In the genomic region with DNA sequence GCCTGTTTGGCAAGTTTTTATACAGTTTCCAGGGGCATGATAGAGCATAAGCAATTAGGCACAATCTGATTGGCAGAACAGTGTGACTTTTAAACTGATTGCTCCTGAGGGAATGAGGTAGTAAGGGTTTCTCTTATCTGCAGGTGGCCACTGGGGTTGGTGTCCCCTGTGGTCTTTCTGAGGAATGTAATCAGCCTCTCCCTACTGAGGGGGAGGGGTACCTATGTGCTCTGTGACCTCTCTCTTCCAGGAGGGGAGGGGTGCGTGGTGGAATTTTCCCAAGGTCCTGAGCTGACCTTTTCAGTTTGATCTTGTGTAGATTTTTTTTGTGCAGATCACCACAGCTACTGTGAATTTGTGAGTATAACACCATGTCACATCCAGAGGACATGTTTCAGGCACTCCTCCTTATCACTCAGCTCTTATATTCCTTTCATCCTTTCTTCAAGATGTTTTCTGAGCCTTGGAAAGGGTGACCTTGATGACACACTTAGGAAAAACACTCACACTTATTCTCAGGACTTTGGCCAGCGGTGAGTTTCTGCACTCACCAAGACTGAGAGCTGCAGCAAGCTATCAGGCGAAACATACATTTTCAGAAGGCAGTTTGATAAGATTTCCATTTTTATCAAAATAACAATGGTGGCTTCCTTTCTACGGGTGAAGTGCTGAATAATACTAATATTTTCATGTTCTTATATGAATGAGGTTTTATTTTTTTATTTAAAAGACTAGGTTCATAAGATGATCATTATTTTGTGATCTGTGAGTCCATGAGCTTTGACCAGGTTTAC, we compare ENCODE assay signal across 24 mouse cellular contexts.
DNase-seq lines count a peak whose midpoint lies in the region; ATAC-seq lines count a peak whose summit lies in the region.
"Had no signal": no experiment of that assay in that cellular context is flagged by ENCODE, and none has a peak within 500 bp of the region (broad histone marks: within the 10 kb centered on the region; RNA-seq: fewer than 3 reads in every experiment).

No protein-coding gene starts in this region.

- H3K4me1 ChIP-seq in midbrain, embryonic 11.5 days (ENCODE audit: control insufficient read depth, insufficient read depth, low read length): no peaks in the 10 kb centered on the region
- H3K4me1 ChIP-seq in midbrain, embryonic 15.5 days: no peaks in the 10 kb centered on the region
- H3K4me1 ChIP-seq: forebrain, embryonic 10.5 days; hindbrain, embryonic 13.5 days had no signal

- no peak overlapping the region for H3K4me3 ChIP-seq in midbrain, embryonic 11.5 days (ENCODE audit: low read depth, low read length)
- no peak overlapping the region for H3K4me3 ChIP-seq in midbrain, embryonic 15.5 days
- H3K4me3 ChIP-seq: embryonic facial prominence, embryonic 13.5 days; forebrain, embryonic 10.5 days; gastrocnemius, adult 2 months; hindbrain, embryonic 13.5 days had no signal

- peak; percentile 13 to 37 for DNase-seq in adrenal gland, adult (ENCODE audit: inconsistent age in 2 of 2, low spot score in 1 of 2)
- DNase-seq in adrenal gland, postnatal 10 days: no peak
- peak; percentile 8 for DNase-seq in midbrain, embryonic 11.5 days (ENCODE audit: low spot score, missing footprints)
- DNase-seq in left cerebral cortex, adult 18-20 months (ENCODE audit: low spot score in 2 of 2): no peak
- DNase-seq: B cell, adult 2 months; cerebellum, adult 11-12 months; cerebellum, adult 9-10 months; cerebellum, postnatal 25 days; gastrocnemius, adult 2 months; gastrocnemius, postnatal 36 days; heart, adult 11 months; heart, postnatal 10 days; kidney, adult 11 months; kidney, adult 9 months had no signal

- H3K36me3 ChIP-seq in midbrain, embryonic 11.5 days (ENCODE audit: control insufficient read depth, insufficient read depth, low read length): no peaks in the 10 kb centered on the region
- H3K36me3 ChIP-seq in midbrain, embryonic 15.5 days (replicated peaks): no peaks in the 10 kb centered on the region
- H3K36me3 ChIP-seq: embryonic facial prominence, embryonic 13.5 days; forebrain, embryonic 10.5 days; hindbrain, embryonic 13.5 days had no signal

- H3K27ac ChIP-seq in midbrain, embryonic 11.5 days (ENCODE audit: low read depth, low read length): no peak overlapping the region
- H3K27ac ChIP-seq in midbrain, embryonic 15.5 days: no peak overlapping the region
- H3K27ac ChIP-seq: embryonic facial prominence, embryonic 13.5 days; forebrain, embryonic 10.5 days; gastrocnemius, adult 2 months; hindbrain, embryonic 13.5 days; hindbrain, postnatal 0 days had no signal

- WGBS in midbrain, embryonic 11.5 days: 88% methylated on average over 4 of the region's 4 CpGs
- WGBS in midbrain, embryonic 15.5 days: 88% methylated on average over 4 of the region's 4 CpGs

- H3K4me2 ChIP-seq in midbrain, embryonic 11.5 days: no peak overlapping the region
- no peak overlapping the region for H3K4me2 ChIP-seq in midbrain, embryonic 15.5 days
- H3K4me2 ChIP-seq: embryonic facial prominence, embryonic 13.5 days; hindbrain, embryonic 13.5 days had no signal

- H3K9ac ChIP-seq in midbrain, embryonic 11.5 days (ENCODE audit: low read length): no peak overlapping the region
- no peak overlapping the region for H3K9ac ChIP-seq in midbrain, embryonic 15.5 days
- H3K9ac ChIP-seq: embryonic facial prominence, embryonic 13.5 days; hindbrain, embryonic 13.5 days had no signal

- H3K9me3 ChIP-seq in midbrain, embryonic 11.5 days (ENCODE audit: control insufficient read depth, low read length): no peaks in the 10 kb centered on the region
- H3K9me3 ChIP-seq in midbrain, embryonic 15.5 days: no peaks in the 10 kb centered on the region
- H3K9me3 ChIP-seq: embryonic facial prominence, embryonic 13.5 days; forebrain, embryonic 10.5 days; hindbrain, embryonic 13.5 days had no signal

- H3K27me3 ChIP-seq in midbrain, embryonic 11.5 days (ENCODE audit: control insufficient read depth, insufficient read depth, low read length): no peaks in the 10 kb centered on the region
- no peaks in the 10 kb centered on the region for H3K27me3 ChIP-seq in midbrain, embryonic 15.5 days (replicated peaks)
- H3K27me3 ChIP-seq: embryonic facial prominence, embryonic 13.5 days; hindbrain, embryonic 13.5 days; Patski had no signal

- no peak for ATAC-seq in midbrain, embryonic 11.5 days (ENCODE audit: low FRiP score)
- no peak for ATAC-seq in midbrain, embryonic 15.5 days (replicated peaks)
- 0 out of 2 replicates have a peak, but pooled peaks have one; percentile 30 for ATAC-seq in megakaryocyte-erythroid progenitor cell, adult 5-6 weeks (replicated peaks; ENCODE audit: low FRiP score, low TSS enrichment, poor library complexity, severe bottlenecking)
- ATAC-seq in erythroid progenitor cell, adult 5-6 weeks (replicated peaks; ENCODE audit: low FRiP score, poor library complexity, severe bottlenecking): no peak
- ATAC-seq: CD4-positive, CD25-positive, alpha-beta regulatory T cell, adult 4 months; forebrain, embryonic 14.5 days; hindbrain, postnatal 0 days; Patski had no signal

Comparison
In these comparisons a context has a peak if more than half of its experiments do, and no peak if none do; other contexts are left out.
1. DNase-seq: peak in adrenal gland, adult (2 of 2) and midbrain, embryonic 11.5 days (single experiment); none in adrenal gland, postnatal 10 days (single experiment) and left cerebral cortex, adult 18-20 months (0 of 2).